Mouse (Mus musculus) heart, embryonic 16.5 days (tissue): Measurements from ENCODE around the gene Gm9999. TPM values are rescaled to one million over a fixed set of nuclear protein-coding genes. Genes with fewer than 3 reads are reported as not detected.

Experiments
- ATAC-seq: fragments of 200-750 bp; cut with Nextera tagmentation; replicated peaks from 2 replicates; pipeline ENCODE4 v1.8.0; 2017; ENCODE audit warnings: moderate number of reproducible peaks; ENCODE audit not compliant: insufficient read depth, low FRiP score; ENCODE audit errors: extremely low read depth
- H3K27ac ChIP-seq: fragments of 300-500 bp; sonication (generic); 2 replicates; pipeline ENCODE4 v1.5.1; 2014; ENCODE audit warnings: mild to moderate bottlenecking, low read length, control low read depth, moderate library complexity
- H3K27me3 ChIP-seq: fragments of 300-500 bp; sonication (generic); 2 replicates; pipeline ENCODE4 v1.6.1; 2014; ENCODE audit warnings: low read length, mixed read lengths; ENCODE audit not compliant: control insufficient read depth, insufficient read depth
- H3K36me3 ChIP-seq: fragments of 300-500 bp; sonication (generic); 2 replicates; pipeline ENCODE4 v1.6.1; 2014; ENCODE audit not compliant: control insufficient read depth, insufficient read depth
- H3K4me1 ChIP-seq: fragments of 300-500 bp; sonication (generic); 2 replicates; pipeline ENCODE4 v1.6.1; 2014; ENCODE audit warnings: low read length, mixed read lengths; ENCODE audit not compliant: control insufficient read depth, insufficient read depth
- H3K4me2 ChIP-seq: fragments of 300-500 bp; sonication (generic); 2 replicates; pipeline ENCODE4 v1.6.1; 2014; ENCODE audit warnings: low read depth, mild to moderate bottlenecking, control low read depth, low read length
- H3K4me3 ChIP-seq: fragments of 300-500 bp; sonication (generic); 2 replicates; pipeline ENCODE4 v1.5.1; 2014; ENCODE audit warnings: mild to moderate bottlenecking, control low read depth, low read length
- H3K9ac ChIP-seq: fragments of 300-500 bp; sonication (generic); 2 replicates; pipeline ENCODE4 v1.6.1; 2014; ENCODE audit warnings: low read length, control low read depth
- H3K9me3 ChIP-seq: fragments of 300-500 bp; sonication (generic); replicated peaks from 2 replicates; pipeline ENCODE4 v1.6.1; 2016; ENCODE audit warnings: low read length; ENCODE audit not compliant: control insufficient read depth
- WGBS: fragments of 180-500 bp; shearing (Covaris S2); extraction: QIAGEN DNeasy Blood & Tissue Kit; methylation state at CpG from one replicate; pipeline ENCODE4 v1.1.7; 2014; 5-methylcytosine and 5-hydroxymethylcytosine counted together
- polyA plus RNA-seq: library from polyadenylated mRNA; unstranded; fragments of >200 nt; fragmentation: Nextera tagmentation; extraction: Ambion mirVana; gene quantifications from 2 replicates; pipeline ENCODE4 v1.2.1, GENCODE M21; 2015

The Gm9999 gene
- polyA plus RNA-seq, 1 experiment from 2014 or later: not detected

DNA sequence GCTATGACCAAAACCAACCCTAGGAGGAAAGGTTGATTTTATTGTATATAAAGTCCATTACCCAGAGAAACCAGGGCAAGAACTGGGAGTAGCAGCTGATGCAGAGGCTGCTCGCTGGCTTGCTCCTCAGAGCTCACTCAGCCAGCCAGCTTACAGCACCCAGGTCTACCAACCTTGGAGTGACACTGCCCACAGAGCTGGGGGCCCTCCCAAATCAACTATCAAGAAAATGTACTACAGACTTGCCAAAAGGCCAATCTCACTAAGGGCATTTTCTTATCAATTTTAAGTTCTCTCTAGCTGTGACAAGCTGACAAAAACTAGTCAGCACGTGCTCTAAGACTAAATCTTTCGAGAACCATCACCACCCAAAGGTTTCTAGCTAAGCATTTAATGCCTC, 12.2 kb downstream of the Gm9999 start:
- peaks cover 17% of the 10 kb centered on the region for H3K4me1 ChIP-seq
- H3K9ac ChIP-seq: no peak overlapping the region
- no peak overlapping the region for H3K4me3 ChIP-seq
- no peak overlapping the region for H3K4me2 ChIP-seq
- WGBS: 83% methylated on average over 3 of the region's 3 CpGs
- no peaks in the 10 kb centered on the region for H3K27me3 ChIP-seq
- no peak for ATAC-seq
- peaks cover 46% of the 10 kb centered on the region for H3K36me3 ChIP-seq
- no peaks in the 10 kb centered on the region for H3K9me3 ChIP-seq
- no peak overlapping the region for H3K27ac ChIP-seq

DNA sequence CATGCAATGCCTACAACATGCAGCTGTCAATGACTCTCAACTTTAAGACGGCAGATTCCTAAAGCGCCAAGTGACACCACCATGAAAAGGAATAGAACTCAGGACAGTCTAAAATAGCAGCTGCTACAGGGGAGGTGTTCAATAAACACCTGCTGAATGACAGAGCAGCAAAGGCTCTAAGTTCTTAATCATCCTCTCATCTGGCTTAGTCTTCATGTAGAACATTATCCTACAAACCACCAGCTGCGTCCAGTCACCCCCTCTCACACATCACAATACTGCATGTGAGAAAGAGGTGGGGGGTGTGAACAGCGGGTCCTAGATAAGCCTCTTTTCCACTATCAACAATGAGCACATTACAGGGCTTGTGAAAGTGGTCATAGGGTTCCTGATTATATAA, 13.6 kb downstream of the Gm9999 start:
- no peak for ATAC-seq
- Histone ChIP-seq H3K9me3 (no peaks in the 10 kb centered on the region), H3K4me2 (no peak overlapping the region), H3K9ac (no peak overlapping the region), H3K36me3 (peaks cover 43% of the 10 kb centered on the region), H3K4me1 (peaks cover 26% of the 10 kb centered on the region), H3K27ac (no peak overlapping the region), H3K27me3 (no peaks in the 10 kb centered on the region), H3K4me3 (no peak overlapping the region)
- WGBS: 68% methylated on average over 4 of the region's 4 CpGs

DNA sequence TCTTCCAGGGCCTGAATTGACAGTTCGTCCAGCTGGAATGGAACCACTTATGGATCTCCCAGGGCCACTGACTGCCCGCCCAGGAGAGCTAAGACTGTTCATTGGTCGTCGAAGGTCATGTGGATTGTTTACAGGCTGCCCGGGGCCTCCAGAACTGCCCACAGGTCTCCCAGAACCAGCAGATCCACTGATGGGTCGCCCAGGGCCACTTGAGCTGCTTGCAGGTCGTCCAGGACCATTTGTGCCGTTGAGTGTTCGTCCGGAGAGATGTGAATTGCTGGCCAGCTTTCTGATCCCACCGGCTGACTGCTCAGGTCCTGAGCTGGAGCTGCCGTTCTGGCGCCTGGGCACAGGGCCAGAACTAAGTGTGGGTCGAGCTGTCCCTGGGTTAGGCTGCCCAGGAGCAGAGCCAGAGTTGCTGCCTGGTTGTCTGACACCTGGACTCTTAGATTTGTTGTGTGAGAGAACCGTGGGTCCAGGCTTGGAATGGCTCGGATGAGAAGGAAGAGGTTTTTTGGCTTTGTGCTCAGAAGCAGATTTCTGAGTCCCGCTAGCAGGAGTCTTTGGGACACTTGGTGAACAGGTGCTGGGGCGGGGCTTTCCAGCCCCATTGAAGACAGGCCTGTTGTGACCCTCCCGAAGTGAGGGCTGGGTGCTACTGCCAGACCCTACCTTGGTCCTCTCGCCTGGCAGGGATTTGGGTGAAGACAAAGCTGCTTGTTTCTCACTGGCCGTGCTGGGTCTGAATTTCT, 14.4 kb downstream of the Gm9999 start:
- Histone ChIP-seq H3K27ac (peak overlapping the region; percentile 58), H3K9ac (no peak overlapping the region), H3K27me3 (no peaks in the 10 kb centered on the region), H3K4me1 (peaks cover 32% of the 10 kb centered on the region), H3K9me3 (no peaks in the 10 kb centered on the region), H3K36me3 (peaks cover 39% of the 10 kb centered on the region), H3K4me2 (peak overlapping the region; percentile 53), H3K4me3 (peak overlapping the region; percentile 15; the same call in 1 of the 2 replicates)
- peak; percentile 84 for ATAC-seq
- 60% methylated on average over 21 of the region's 21 CpGs for WGBS

DNA sequence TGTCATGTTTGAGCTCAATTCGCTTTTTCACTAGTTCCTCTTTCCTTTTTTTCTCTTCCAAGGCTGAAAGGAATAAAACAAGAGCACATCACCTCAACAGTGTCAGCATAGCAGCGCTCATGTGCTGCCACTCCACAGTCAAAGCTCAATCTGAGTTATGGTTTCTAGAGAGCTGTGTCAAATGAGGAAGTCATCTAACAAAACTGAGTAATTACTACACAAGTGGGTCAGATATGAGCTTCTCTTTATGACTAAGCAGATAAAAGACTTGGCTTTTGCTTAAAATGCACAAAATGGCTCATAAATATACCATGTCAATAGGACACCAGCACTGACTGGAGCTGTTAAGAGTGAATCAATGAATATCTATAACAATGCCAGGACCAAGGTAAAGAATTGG, 15.6 kb downstream of the Gm9999 start:
- Histone ChIP-seq H3K36me3 (peaks cover 30% of the 10 kb centered on the region), H3K4me1 (peaks cover 40% of the 10 kb centered on the region)
- 90% methylated on average over 2 of the region's 2 CpGs for WGBS

DNA sequence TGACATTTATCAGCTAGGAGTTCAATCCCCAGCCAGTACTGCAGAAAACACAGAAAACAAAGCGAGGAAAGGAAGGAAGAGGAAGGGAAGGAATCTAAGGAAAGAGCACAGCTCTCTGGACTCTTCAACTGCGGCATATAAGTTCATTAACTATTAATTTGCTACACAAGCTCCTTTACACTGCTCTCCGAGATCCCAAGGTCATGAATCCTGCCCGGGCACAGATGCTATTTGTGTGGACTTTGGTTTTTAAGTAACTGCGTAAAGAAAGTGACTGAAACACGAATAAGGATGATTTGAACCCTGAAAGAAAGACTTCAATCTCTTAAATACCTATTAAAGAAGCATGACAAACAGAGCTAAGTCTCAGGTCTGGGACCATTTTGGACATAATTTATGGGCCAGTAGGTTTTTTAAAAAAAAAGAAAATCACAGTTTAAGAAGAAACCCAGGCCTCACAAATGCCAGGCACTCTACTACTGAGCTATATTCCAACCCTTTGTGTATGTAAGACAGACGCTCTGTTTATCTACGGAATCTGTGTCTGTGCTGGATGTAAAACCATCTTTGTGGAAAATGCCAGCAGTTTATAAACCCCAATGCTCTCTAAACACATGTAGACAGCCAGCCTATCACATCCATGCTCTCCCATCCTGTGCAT, 16.7 kb downstream of the Gm9999 start:
- Histone ChIP-seq H3K4me2 (no peak overlapping the region), H3K9me3 (no peaks in the 10 kb centered on the region), H3K4me3 (no peak overlapping the region), H3K27ac (no peak overlapping the region; the same call in 1 of the 2 replicates), H3K9ac (no peak overlapping the region), H3K4me1 (peaks cover 40% of the 10 kb centered on the region), H3K36me3 (peaks cover 24% of the 10 kb centered on the region), H3K27me3 (no peaks in the 10 kb centered on the region)
- ATAC-seq: no peak
- 67% methylated on average over 8 of the region's 8 CpGs for WGBS

More for the DNA sequence above, 15.6 kb downstream of the Gm9999 start:
- no peak overlapping the region for H3K27ac ChIP-seq
- no peak overlapping the region for H3K9ac ChIP-seq
- no peaks in the 10 kb centered on the region for H3K27me3 ChIP-seq
- no peak overlapping the region for H3K4me3 ChIP-seq
- ATAC-seq: no peak
- H3K4me2 ChIP-seq: no peak overlapping the region
- H3K9me3 ChIP-seq: no peaks in the 10 kb centered on the region

DNA sequence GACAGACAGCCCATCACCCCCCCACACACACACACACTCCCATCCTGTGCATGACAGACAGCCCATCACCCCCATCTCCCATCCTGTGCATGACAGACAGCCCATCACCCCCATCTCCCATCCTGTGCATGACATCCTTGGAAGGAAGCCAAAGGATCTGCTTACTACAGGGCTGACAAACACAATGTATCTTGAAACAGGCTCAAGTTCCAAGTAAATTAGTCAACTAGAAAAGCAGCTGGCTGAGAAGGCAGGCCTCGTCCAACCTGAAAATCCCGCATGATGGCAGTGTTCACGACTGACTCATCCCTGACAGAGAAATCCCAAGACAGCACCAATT, 17.2 kb downstream of the Gm9999 start:
- WGBS: 49% methylated on average over 3 of the region's 3 CpGs

DNA sequence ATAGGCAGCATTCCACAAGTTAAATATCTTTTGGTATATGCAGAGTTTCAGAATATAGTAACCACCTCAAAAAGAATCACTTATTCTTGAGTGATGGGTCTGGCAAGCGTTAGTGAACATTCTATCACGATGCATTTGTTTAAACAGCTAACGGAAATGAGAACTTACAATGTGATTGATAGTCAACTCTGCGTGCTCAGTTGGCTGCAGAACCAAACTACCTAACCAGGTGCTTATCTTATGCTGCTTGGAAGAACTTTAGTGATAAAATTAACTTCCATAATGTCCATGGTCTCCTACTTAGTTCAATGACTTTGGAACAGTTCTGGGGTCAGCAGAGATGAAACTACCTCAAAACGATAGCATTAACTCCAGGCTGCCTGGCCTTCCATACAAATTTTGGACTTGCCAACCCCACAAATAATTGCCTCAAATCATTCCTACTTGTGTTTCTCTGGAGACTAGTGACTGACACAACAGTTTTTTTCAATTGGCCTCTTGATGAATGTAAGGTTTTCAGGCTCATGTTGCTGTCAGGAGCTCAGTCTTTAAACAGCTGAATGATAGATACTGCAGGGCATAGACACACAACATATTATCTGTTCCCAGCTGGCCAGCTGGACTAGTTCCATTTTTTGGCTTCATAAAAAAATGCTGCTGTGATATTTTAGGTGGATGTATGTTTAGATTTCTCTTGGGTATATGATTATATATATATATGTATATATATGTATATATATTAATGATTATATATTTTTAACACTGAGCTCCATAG, 17.9 kb downstream of the Gm9999 start:
- Histone ChIP-seq H3K9me3 (no peaks in the 10 kb centered on the region), H3K4me1 (peaks cover 45% of the 10 kb centered on the region), H3K9ac (no peak overlapping the region), H3K4me2 (no peak overlapping the region), H3K27ac (0 out of 2 replicates have a peak overlapping the region, but pooled peaks have one; percentile 3), H3K27me3 (no peaks in the 10 kb centered on the region), H3K4me3 (no peak overlapping the region), H3K36me3 (peaks cover 20% of the 10 kb centered on the region)
- ATAC-seq: no peak
- 49% methylated on average over 5 of the region's 5 CpGs for WGBS

More for the DNA sequence above, 17.2 kb downstream of the Gm9999 start:
- ATAC-seq: peak; percentile 63
- Histone ChIP-seq H3K27ac (no peak overlapping the region), H3K4me1 (peaks cover 44% of the 10 kb centered on the region), H3K9me3 (no peaks in the 10 kb centered on the region), H3K4me3 (no peak overlapping the region), H3K27me3 (no peaks in the 10 kb centered on the region), H3K36me3 (peaks cover 20% of the 10 kb centered on the region), H3K9ac (no peak overlapping the region), H3K4me2 (no peak overlapping the region)

DNA sequence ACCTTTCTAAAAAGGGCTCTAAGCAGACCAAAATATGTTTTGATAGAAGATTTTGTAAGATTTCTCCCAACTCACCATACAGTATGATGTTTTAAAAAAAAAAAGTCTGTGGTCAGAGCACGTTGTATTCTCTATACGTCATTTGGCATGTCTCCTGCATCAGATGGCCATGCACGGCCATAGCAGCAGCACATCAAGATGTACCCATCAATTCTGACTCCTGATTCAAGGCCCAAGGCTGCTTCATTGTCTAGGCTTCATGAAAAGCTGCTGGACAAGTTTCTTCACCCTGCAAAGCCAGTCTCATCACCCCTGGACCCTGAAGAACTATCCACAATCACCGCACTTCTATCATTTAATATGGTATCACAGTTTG, 18.5 kb downstream of the Gm9999 start:
- no peak overlapping the region for H3K4me2 ChIP-seq
- no peak overlapping the region for H3K9ac ChIP-seq
- peaks cover 50% of the 10 kb centered on the region for H3K4me1 ChIP-seq
- H3K27me3 ChIP-seq: no peaks in the 10 kb centered on the region
- no peak overlapping the region for H3K4me3 ChIP-seq
- no peak for ATAC-seq
- peaks cover 18% of the 10 kb centered on the region for H3K36me3 ChIP-seq
- no peak overlapping the region for H3K27ac ChIP-seq
- no peaks in the 10 kb centered on the region for H3K9me3 ChIP-seq
- 71% methylated on average over 4 of the region's 4 CpGs for WGBS
